Mouse (Mus musculus) megakaryocyte, embryonic 14.5 days (primary cell): ENCODE data around the gene Gm49320. TPM values are rescaled to one million over a fixed set of nuclear protein-coding genes. Genes with fewer than 3 reads are reported as not detected.

Source experiments
- H3K27me3 ChIP-seq: replicated peaks from 2 replicates; pipeline ENCODE3; 2012; ENCODE audit warnings: inconsistent platforms
- H3K36me3 ChIP-seq: replicated peaks from 2 replicates; pipeline ENCODE3; 2012; ENCODE audit warnings: low read length, inconsistent platforms, mixed read lengths
- H3K4me1 ChIP-seq: 2 replicates; pipeline ENCODE4 v1.6.1; 2012; ENCODE audit warnings: inconsistent platforms
- H3K4me3 ChIP-seq: replicated peaks from 2 replicates; pipeline ENCODE3; 2012; ENCODE audit warnings: moderate library complexity, mild to moderate bottlenecking, inconsistent platforms
- H3K9me3 ChIP-seq: 2 replicates; pipeline ENCODE4 v1.6.1; 2012; ENCODE audit warnings: inconsistent platforms
- FLI1 ChIP-seq: IDR thresholded peaks from 2 replicates; pipeline ENCODE4 v1.6.1; 2012; ENCODE audit warnings: low read length, inconsistent platforms, mixed read lengths
- GATA1 ChIP-seq: IDR thresholded peaks from 3 replicates; pipeline ENCODE4 v1.6.1; 2012; ENCODE audit warnings: mixed read lengths, low read length, inconsistent platforms, borderline replicate concordance
- polyA plus RNA-seq: library from polyadenylated mRNA; stranded (reverse); fragments of >175 nt; gene quantifications from 2 replicates; pipeline ENCODE4 v1.2.3, GENCODE M21; 2012; ENCODE audit warnings: low replicate concordance; ENCODE audit not compliant: insufficient read depth

Gene Gm49320
- polyA plus RNA-seq, 1 experiment = not detected

DNA sequence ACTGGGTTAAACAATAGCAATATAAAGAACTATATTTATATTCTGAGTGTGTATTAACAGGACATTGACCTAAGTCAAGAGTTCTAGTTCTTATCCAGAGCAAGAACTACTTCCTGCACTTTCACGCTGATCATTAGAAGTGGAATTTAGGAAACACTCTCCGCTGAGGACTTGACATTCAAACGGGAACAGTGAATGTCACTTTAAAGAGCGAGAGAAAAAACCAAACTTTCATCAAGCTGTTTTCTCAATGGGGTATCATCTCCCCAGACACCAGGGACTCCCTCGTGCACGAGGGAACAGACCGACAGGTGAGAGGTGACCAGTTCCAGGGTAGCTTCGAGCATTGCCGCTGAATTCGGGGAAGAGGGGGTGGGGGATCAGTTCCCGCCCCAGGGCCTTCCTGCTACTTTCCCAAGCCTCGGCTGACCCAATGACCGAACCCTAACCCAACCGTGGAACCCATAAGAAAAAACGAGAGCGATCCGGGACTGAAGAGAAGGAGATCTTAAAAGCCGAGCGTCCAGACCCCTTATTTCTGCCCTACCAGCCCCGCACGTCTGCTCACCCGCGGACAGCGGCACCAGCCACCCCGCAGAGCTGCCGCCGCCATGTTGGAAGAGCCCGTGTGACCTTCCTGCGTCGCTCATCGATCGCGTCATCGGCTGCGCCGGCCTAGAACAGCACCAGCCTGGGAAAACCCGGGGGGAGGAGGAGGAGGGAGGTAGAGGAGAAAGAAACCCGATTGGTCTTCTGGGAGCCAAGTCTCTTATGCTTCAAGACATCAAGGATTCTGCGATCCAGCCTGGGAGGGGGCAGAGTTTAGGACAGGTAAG, 36.8 kb downstream of the Gm49320 start, which contains the start of gene Timm44:
Gene Timm44 (minus strand): TSS at position 639 of the 836 bp plus-strand sequence.
- H3K4me1 ChIP-seq = peaks cover 35% of the 10 kb centered on the region
- no peaks in the 10 kb centered on the region for H3K9me3 ChIP-seq
- H3K27me3 ChIP-seq = no peaks in the 10 kb centered on the region
- TF ChIP-seq FLI1 (no peak), GATA1 (no peak)
- peak within 1 kb of the TSS; percentile 95 for H3K4me3 ChIP-seq
- H3K36me3 ChIP-seq = peaks cover 35% of the 10 kb centered on the region

DNA sequence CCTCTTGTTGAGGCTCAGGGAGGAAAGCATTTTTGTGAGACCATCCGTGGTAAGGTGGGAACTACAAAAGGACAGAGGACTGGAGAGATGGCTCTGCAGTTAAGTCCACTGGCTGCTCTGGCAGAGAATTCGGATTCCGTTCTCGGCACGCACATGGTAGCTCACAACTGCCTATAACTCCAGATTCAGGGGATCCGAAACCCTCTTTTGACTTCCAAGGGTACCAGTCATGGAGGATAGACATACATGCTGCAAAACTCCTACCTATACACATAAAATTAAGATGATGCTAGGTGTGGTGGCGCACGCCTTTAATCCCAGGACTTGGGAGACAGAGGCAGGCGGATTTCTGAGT, 37.4 kb downstream of the Gm49320 start:
- Histone ChIP-seq H3K27me3 (no peaks in the 10 kb centered on the region), H3K4me3 (peak overlapping the region; percentile 95), H3K36me3 (peaks cover 31% of the 10 kb centered on the region), H3K4me1 (peaks cover 37% of the 10 kb centered on the region), H3K9me3 (no peaks in the 10 kb centered on the region)
- no peak for TF ChIP-seq FLI1

GRCm38 (mm10) chr8:4292738-4293137, 54.1 kb downstream of the Gm49320 start:
- Histone ChIP-seq H3K27me3 (no peaks in the 10 kb centered on the region), H3K36me3 (peaks cover 100% of the 10 kb centered on the region), H3K4me1 (peaks cover 1% of the 10 kb centered on the region), H3K9me3 (no peaks in the 10 kb centered on the region), H3K4me3 (no peak overlapping the region)
- TF ChIP-seq GATA1 (no peak), FLI1 (no peak)

DNA sequence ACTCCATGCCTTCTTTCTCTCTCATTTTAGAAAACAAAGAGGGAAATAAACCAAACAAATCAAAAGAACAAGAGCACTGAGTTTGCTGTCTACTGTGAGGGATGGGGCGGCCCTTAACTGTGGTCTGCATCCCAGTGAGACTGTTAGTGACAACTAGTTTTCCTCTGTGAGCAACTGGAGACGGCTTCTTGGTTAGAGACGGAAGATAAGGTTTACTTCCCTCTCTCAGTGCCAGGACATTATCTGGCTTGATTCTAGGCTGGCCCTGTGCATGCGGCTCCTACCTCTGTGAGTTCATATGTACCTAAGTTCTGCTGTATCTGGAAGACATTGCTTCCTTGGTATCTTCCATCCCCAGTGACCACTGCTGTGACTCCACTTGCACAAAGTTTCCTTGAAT, 59.2 kb downstream of the Gm49320 start:
- no peak overlapping the region for H3K4me3 ChIP-seq
- no peak for TF ChIP-seq GATA1
- TF ChIP-seq FLI1 = no peak
- peaks cover 38% of the 10 kb centered on the region for H3K4me1 ChIP-seq
- peaks cover 97% of the 10 kb centered on the region for H3K36me3 ChIP-seq
- no peaks in the 10 kb centered on the region for H3K27me3 ChIP-seq
- no peaks in the 10 kb centered on the region for H3K9me3 ChIP-seq

Other genes starting within 250 kb of the Gm49320 start
- gene Cd209f, start 133.0 kb upstream of the Gm49320 start, polyA plus RNA-seq = not detected in 2 replicates
- gene Cd209g, start 104.8 kb upstream of the Gm49320 start, polyA plus RNA-seq = not detected in 2 replicates
- 12.6 and 12.9 TPM in 2 replicates for gene Evi5l, start 72.3 kb upstream of the Gm49320 start, polyA plus RNA-seq
- gene Prr36, start 21.4 kb upstream of the Gm49320 start, polyA plus RNA-seq = 0.22 TPM in 1 of 2 replicates, not detected in the other
- gene Lrrc8e, start 12.0 kb upstream of the Gm49320 start, polyA plus RNA-seq = not detected in 2 replicates
- gene Map2k7, start 125 bp upstream of the Gm49320 start, polyA plus RNA-seq = 92.1 and 123 TPM in 2 replicates
- 35.3 and 93.0 TPM in 2 replicates for gene Tgfbr3l, start 9.3 kb downstream of the Gm49320 start, polyA plus RNA-seq
- 62.0 and 69.9 TPM in 2 replicates for gene Snapc2, start 14.2 kb downstream of the Gm49320 start, polyA plus RNA-seq
- 4.9 and 6.9 TPM in 2 replicates for gene Ctxn1, start 20.4 kb downstream of the Gm49320 start, polyA plus RNA-seq
- gene Timm44, start 37.0 kb downstream of the Gm49320 start, polyA plus RNA-seq = 14.2 and 43.5 TPM in 2 replicates
- 3.3 TPM in 1 of 2 replicates, not detected in the other for gene Ccl25, start 86.3 kb downstream of the Gm49320 start, polyA plus RNA-seq
- 25.6 and 41.2 TPM in 2 replicates for gene Elavl1, start 86.5 kb downstream of the Gm49320 start, polyA plus RNA-seq